Mouse (Mus musculus) heart, adult 2 months (tissue): ENCODE results near the gene Daam1.

Source experiments
- CTCF ChIP-seq: fragments of 200-600 bp; IDR thresholded peaks from 2 replicates; pipeline ENCODE4 v1.8.1; 2022; ENCODE audit warnings: antibody characterized with exemption, mild to moderate bottlenecking, moderate library complexity
- EP300 ChIP-seq: fragments of 200-500 bp; IDR thresholded peaks from 2 replicates; pipeline ENCODE4 v1.6.1; 2011; ENCODE audit warnings: low read depth, low read length, control low read depth; ENCODE audit not compliant: insufficient read depth
- POLR2A ChIP-seq: fragments of 200-500 bp; IDR thresholded peaks from 2 replicates; pipeline ENCODE4 v1.6.1; 2011; ENCODE audit warnings: mild to moderate bottlenecking, low read depth, low read length, control low read depth; ENCODE audit not compliant: insufficient read depth

DNA sequence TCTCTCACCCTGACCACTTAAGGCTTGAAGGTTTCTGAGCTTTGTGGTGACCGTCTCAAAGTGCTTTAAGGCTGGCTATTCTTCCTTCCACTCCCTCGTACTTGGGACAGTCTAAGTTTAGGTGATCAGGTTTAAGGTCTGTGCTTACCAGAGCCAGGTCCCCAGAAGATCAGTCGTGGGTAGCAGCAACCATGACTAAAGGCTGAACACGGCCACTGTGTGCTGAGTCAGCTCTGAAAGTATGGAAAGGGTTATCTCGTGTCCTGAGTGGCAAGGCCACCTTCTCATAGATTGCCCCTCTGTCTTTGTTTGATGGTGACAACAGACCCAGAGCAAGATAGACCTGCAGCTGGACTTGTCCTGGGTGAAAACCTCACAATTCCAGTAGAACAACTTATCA, 141.2 kb downstream of the Daam1 start:
- no peak for TF ChIP-seq EP300
- no peak for TF ChIP-seq POLR2A
- no peak for TF ChIP-seq CTCF
